Mouse (Mus musculus) embryonic facial prominence, embryonic 12.5 days (tissue): ENCODE results near the gene Hist2h3c1. TPM values are rescaled to one million over a fixed set of nuclear protein-coding genes. Genes with fewer than 3 reads are reported as not detected.
A peak's percentile ranks its signal among the peaks of the same experiment; 100 is the strongest.
"Not testable (repeated sequence)": the region's sequence is repeated elsewhere in the genome, so short reads cannot be mapped to it uniquely, and the experiment has no call there.

Experiments used
- ATAC-seq: fragments of 200-750 bp; cut with Nextera tagmentation; 2 replicates; pipeline ENCODE4 v1.8.0; 2017; ENCODE audit not compliant: insufficient number of reproducible peaks, insufficient read depth, low FRiP score, low TSS enrichment
- H3K27ac ChIP-seq: fragments of 300-500 bp; sonication (generic); 2 replicates; pipeline ENCODE4 v1.5.1; 2016; ENCODE audit warnings: mild to moderate bottlenecking
- H3K27me3 ChIP-seq: fragments of 300-500 bp; sonication (generic); 2 replicates; pipeline ENCODE4 v1.6.1; 2016; ENCODE audit warnings: mild to moderate bottlenecking, moderate library complexity
- H3K36me3 ChIP-seq: fragments of 300-500 bp; sonication (generic); 2 replicates; pipeline ENCODE4 v1.6.1; 2016; ENCODE audit warnings: mild to moderate bottlenecking
- H3K4me1 ChIP-seq: fragments of 300-500 bp; sonication (generic); 2 replicates; pipeline ENCODE4 v1.6.1; 2016
- H3K4me2 ChIP-seq: fragments of 300-500 bp; sonication (generic); replicated peaks from 2 replicates; pipeline ENCODE4 v1.6.1; 2016; ENCODE audit warnings: mild to moderate bottlenecking, moderate library complexity
- H3K4me3 ChIP-seq: fragments of 300-500 bp; sonication (generic); 2 replicates; pipeline ENCODE4 v1.5.1; 2016; ENCODE audit warnings: mild to moderate bottlenecking
- H3K9ac ChIP-seq: fragments of 300-500 bp; sonication (generic); 2 replicates; pipeline ENCODE4 v1.6.1; 2016; ENCODE audit warnings: mild to moderate bottlenecking, moderate library complexity
- H3K9me3 ChIP-seq: fragments of 300-500 bp; sonication (generic); 2 replicates; pipeline ENCODE4 v1.6.1; 2016; ENCODE audit warnings: mild to moderate bottlenecking, moderate library complexity
- WGBS: fragments of 180-500 bp; shearing (Covaris S2); methylation state at CpG from one replicate; pipeline ENCODE4 v1.1.7; 2016; 5-methylcytosine and 5-hydroxymethylcytosine counted together
- polyA plus RNA-seq: library from polyadenylated mRNA; unstranded; fragments of >200 nt; fragmentation: Nextera tagmentation; extraction: Ambion mirVana; gene quantifications from 2 replicates; pipeline ENCODE4 v1.2.1, GENCODE M21; 2016

Hist2h3c1 gene
- 0.83 TPM in 1 of 2 replicates, not detected in the other for polyA plus RNA-seq

GRCm38 (mm10) chr3:96246427-96246856 is at the start of gene Hist2h3c1:
TSS of gene Hist2h3c1 (plus strand) at chr3:96246685.
- peak within 1 kb of the TSS; percentile 50 for H3K4me2 ChIP-seq
- H3K27ac ChIP-seq = peak within 1 kb of the TSS; percentile 74
- not testable (repeated sequence) for H3K36me3 ChIP-seq, H3K27me3 ChIP-seq, H3K9me3 ChIP-seq
- H3K4me3 ChIP-seq = peak within 1 kb of the TSS; percentile 39
- H3K9ac ChIP-seq = peak within 1 kb of the TSS; percentile 52
- ATAC-seq = peak; percentile 92
- WGBS = no CpG with 5 or more reads among the region's 47 CpGs
- peaks cover 29% of the 10 kb centered on the region for H3K4me1 ChIP-seq

GRCm38 (mm10) chr3:96197129-96197749 is 49.2 kb upstream of the Hist2h3c1 start:
- no peaks in the 10 kb centered on the region for H3K9me3 ChIP-seq
- WGBS = under 1% methylated on average over 50 of the region's 50 CpGs
- H3K36me3 ChIP-seq = no peaks in the 10 kb centered on the region
- ATAC-seq = peak; percentile 90
- H3K4me2 ChIP-seq = peak overlapping the region; percentile 89
- no peaks in the 10 kb centered on the region for H3K27me3 ChIP-seq
- H3K27ac ChIP-seq = peak overlapping the region; percentile 98
- H3K4me1 ChIP-seq = peaks cover 14% of the 10 kb centered on the region; the same call in 1 of the 2 replicates
- peak overlapping the region; percentile 86 for H3K9ac ChIP-seq
- peak overlapping the region; percentile 63 for H3K4me3 ChIP-seq

GRCm38 (mm10) chr3:96198181-96198580 is 48.3 kb upstream of the Hist2h3c1 start:
- Histone ChIP-seq H3K36me3 (no peaks in the 10 kb centered on the region), H3K9ac (0 out of 2 replicates have a peak overlapping the region, but pooled peaks have one; percentile 7), H3K4me1 (peaks cover 14% of the 10 kb centered on the region; the same call in 1 of the 2 replicates), H3K9me3 (no peaks in the 10 kb centered on the region), H3K27ac (0 out of 2 replicates have a peak overlapping the region, but pooled peaks have one; percentile 46), H3K27me3 (no peaks in the 10 kb centered on the region), H3K4me3 (peak overlapping the region; percentile 63), H3K4me2 (peak overlapping the region; percentile 89)
- ATAC-seq = 0 out of 2 replicates have a peak, but pooled peaks have one; percentile 35
- WGBS = 6% methylated on average over 6 of the region's 6 CpGs

GRCm38 (mm10) chr3:96198601-96199251 is 47.8 kb upstream of the Hist2h3c1 start:
- peak overlapping the region; percentile 89 for H3K4me2 ChIP-seq
- H3K9ac ChIP-seq, H3K4me3 ChIP-seq, H3K36me3 ChIP-seq, H3K27ac ChIP-seq, H3K27me3 ChIP-seq, H3K9me3 ChIP-seq, ATAC-seq: not testable (repeated sequence)
- H3K4me1 ChIP-seq = peaks cover 14% of the 10 kb centered on the region; the same call in 1 of the 2 replicates
- 28% methylated on average over 8 of the region's 8 CpGs for WGBS

- peaks cover 14% of the 10 kb centered on the region; the same call in 1 of the 2 replicates for H3K4me1 ChIP-seq
- H3K9me3 ChIP-seq = no peaks in the 10 kb centered on the region
- H3K9ac ChIP-seq = no peak overlapping the region
- H3K36me3 ChIP-seq = no peaks in the 10 kb centered on the region
- no peak overlapping the region for H3K27ac ChIP-seq
- ATAC-seq = no peak
- WGBS = 62% methylated on average over 2 of the region's 2 CpGs
- no peaks in the 10 kb centered on the region for H3K27me3 ChIP-seq
- no peak overlapping the region for H3K4me2 ChIP-seq
- H3K4me3 ChIP-seq = no peak overlapping the region
These were observed 46.8 kb upstream of the Hist2h3c1 start for GRCm38 (mm10) chr3:96199731-96200130.

GRCm38 (mm10) chr3:96207819-96208218 is 38.7 kb upstream of the Hist2h3c1 start:
- Histone ChIP-seq H3K9ac (no peak overlapping the region), H3K9me3 (no peaks in the 10 kb centered on the region), H3K27ac (no peak overlapping the region), H3K4me3 (no peak overlapping the region), H3K27me3 (no peaks in the 10 kb centered on the region), H3K4me2 (no peak overlapping the region), H3K36me3 (no peaks in the 10 kb centered on the region), H3K4me1 (no peaks in the 10 kb centered on the region)
- 78% methylated on average over 3 of the region's 3 CpGs for WGBS
- no peak for ATAC-seq

- ATAC-seq = no peak
- no peaks in the 10 kb centered on the region for H3K27me3 ChIP-seq
- H3K27ac ChIP-seq = no peak overlapping the region
- no peak overlapping the region for H3K9ac ChIP-seq
- 20% methylated on average over 15 of the region's 15 CpGs for WGBS
- H3K9me3 ChIP-seq = no peaks in the 10 kb centered on the region
- no peak overlapping the region for H3K4me3 ChIP-seq
- no peak overlapping the region for H3K4me2 ChIP-seq
- H3K36me3 ChIP-seq = no peaks in the 10 kb centered on the region
- no peaks in the 10 kb centered on the region for H3K4me1 ChIP-seq
These were observed 37.2 kb upstream of the Hist2h3c1 start for GRCm38 (mm10) chr3:96209242-96209641.

GRCm38 (mm10) chr3:96219191-96219641 is 27.3 kb upstream of the Hist2h3c1 start:
- under 1% methylated on average over 12 of the region's 12 CpGs for WGBS
- no peak for ATAC-seq
- Histone ChIP-seq H3K9me3 (no peaks in the 10 kb centered on the region), H3K36me3 (no peaks in the 10 kb centered on the region), H3K9ac (peak overlapping the region; percentile 89), H3K27me3 (no peaks in the 10 kb centered on the region), H3K27ac (peak overlapping the region; percentile 99), H3K4me2 (peak overlapping the region; percentile 57), H3K4me3 (peak overlapping the region; percentile 65), H3K4me1 (peaks cover 18% of the 10 kb centered on the region)

- Histone ChIP-seq H3K9me3 (no peaks in the 10 kb centered on the region), H3K36me3 (no peaks in the 10 kb centered on the region), H3K27me3 (no peaks in the 10 kb centered on the region), H3K4me3 (peak within 1 kb of the TSS; percentile 65), H3K4me1 (peaks cover 18% of the 10 kb centered on the region), H3K4me2 (peak within 1 kb of the TSS; percentile 57), H3K27ac (peak within 1 kb of the TSS; percentile 99), H3K9ac (peak within 1 kb of the TSS; percentile 89)
- WGBS = under 1% methylated on average over 37 of the region's 37 CpGs
- peak; percentile 69 for ATAC-seq
These were observed 26.8 kb upstream of the Hist2h3c1 start, which contains the start of the genes Bola1 and Hist2h2ab for GRCm38 (mm10) chr3:96219661-96220130. TSS of gene Bola1 (minus strand) at chr3:96219709. TSS of gene Hist2h2ab (plus strand) at chr3:96219865.

- not testable (repeated sequence) for H3K36me3 ChIP-seq, ATAC-seq, H3K9me3 ChIP-seq, H3K27me3 ChIP-seq
- under 1% methylated on average over 30 of the region's 47 CpGs for WGBS
- Histone ChIP-seq H3K4me2 (peak overlapping the region; percentile 57), H3K9ac (peak overlapping the region; percentile 89), H3K27ac (peak overlapping the region; percentile 99), H3K4me1 (peaks cover 18% of the 10 kb centered on the region), H3K4me3 (peak overlapping the region; percentile 65)
These were observed 26.2 kb upstream of the Hist2h3c1 start for GRCm38 (mm10) chr3:96220131-96220764.
